Mouse (Mus musculus): ENCODE data around the gene Notch3.

The Notch3 gene

GRCm38 (mm10) chr17:32132087-32132486, 34.6 kb downstream of the Notch3 start:
- TF ChIP-seq GATA4 (IDR thresholded peaks at IDR 0.05; ENCODE audit: insufficient replicate concordance, low read length) = no peak

GRCm38 (mm10) chr17:32130506-32130905, 36.1 kb downstream of the Notch3 start:
- TF ChIP-seq GATA4 (IDR thresholded peaks at IDR 0.05; ENCODE audit: insufficient replicate concordance, low read length) = no peak

- no peak for TF ChIP-seq GATA4 (IDR thresholded peaks at IDR 0.05; ENCODE audit: insufficient replicate concordance, low read length)
Observed at GRCm38 (mm10) chr17:32127195-32127594, 39.5 kb downstream of the Notch3 start.

GRCm38 (mm10) chr17:32125407-32125806, 41.2 kb downstream of the Notch3 start:
- TF ChIP-seq GATA4 (IDR thresholded peaks at IDR 0.05; ENCODE audit: insufficient replicate concordance, low read length) = no peak

- TF ChIP-seq GATA4 (IDR thresholded peaks at IDR 0.05; ENCODE audit: insufficient replicate concordance, low read length) = no peak
Observed at GRCm38 (mm10) chr17:32123545-32123944, 43.1 kb downstream of the Notch3 start.

- no peak for TF ChIP-seq GATA4 (IDR thresholded peaks at IDR 0.05; ENCODE audit: insufficient replicate concordance, low read length)
Observed at GRCm38 (mm10) chr17:32122587-32122970, 44.1 kb downstream of the Notch3 start.

- TF ChIP-seq GATA4 (IDR thresholded peaks at IDR 0.05; ENCODE audit: insufficient replicate concordance, low read length) = no peak
Observed at GRCm38 (mm10) chr17:32121833-32122586, 44.6 kb downstream of the Notch3 start.

- TF ChIP-seq GATA4 (IDR thresholded peaks at IDR 0.05; ENCODE audit: insufficient replicate concordance, low read length) = no peak
Observed at GRCm38 (mm10) chr17:32120771-32121532, 45.7 kb downstream of the Notch3 start.

- TF ChIP-seq GATA4 (IDR thresholded peaks at IDR 0.05; ENCODE audit: insufficient replicate concordance, low read length) = no peak
Observed at GRCm38 (mm10) chr17:32119196-32119595, 47.5 kb downstream of the Notch3 start.

GRCm38 (mm10) chr17:32118484-32118883, 48.2 kb downstream of the Notch3 start:
- TF ChIP-seq GATA4 (IDR thresholded peaks at IDR 0.05; ENCODE audit: insufficient replicate concordance, low read length) = no peak

GRCm38 (mm10) chr17:32117287-32117871, 49.3 kb downstream of the Notch3 start:
- no peak for TF ChIP-seq GATA4 (IDR thresholded peaks at IDR 0.05; ENCODE audit: insufficient replicate concordance, low read length)

- TF ChIP-seq GATA4 (IDR thresholded peaks at IDR 0.05; ENCODE audit: insufficient replicate concordance, low read length) = no peak
Observed at GRCm38 (mm10) chr17:32116586-32117286, 49.9 kb downstream of the Notch3 start.

GRCm38 (mm10) chr17:32113523-32114421, 52.9 kb downstream of the Notch3 start:
- TF ChIP-seq GATA4 (IDR thresholded peaks at IDR 0.05; ENCODE audit: insufficient replicate concordance, low read length) = no peak

GRCm38 (mm10) chr17:32113255-32113522, 53.5 kb downstream of the Notch3 start:
- TF ChIP-seq GATA4 (IDR thresholded peaks at IDR 0.05; ENCODE audit: insufficient replicate concordance, low read length) = no peak

Data from liver, adult (tissue).